Mouse (Mus musculus) bone marrow macrophage, adult 2 months (primary cell): ENCODE data around the gene Spef2. TPM values are rescaled to one million over a fixed set of nuclear protein-coding genes. Genes with fewer than 3 reads are reported as not detected.
A peak's percentile ranks its signal among the peaks of the same experiment; 100 is the strongest.
"Not testable (repeated sequence)": the region's sequence is repeated elsewhere in the genome, so short reads cannot be mapped to it uniquely, and the experiment has no call there.

Experiments used
- H3K27ac ChIP-seq: 2 replicates; pipeline ENCODE4 v1.5.1; 2012; ENCODE audit warnings: low read depth, low read length; ENCODE audit not compliant: insufficient read depth
- H3K4me1 ChIP-seq: 2 replicates; pipeline ENCODE4 v1.6.1; 2012; ENCODE audit warnings: low read length; ENCODE audit not compliant: control insufficient read depth, insufficient read depth
- H3K4me3 ChIP-seq: 2 replicates; pipeline ENCODE4 v1.5.1; 2012; ENCODE audit warnings: mild to moderate bottlenecking, low read length, moderate library complexity; ENCODE audit not compliant: insufficient read depth
- CTCF ChIP-seq: IDR thresholded peaks from 2 replicates; pipeline ENCODE4 v1.5.1; 2012; ENCODE audit warnings: low read depth, mild to moderate bottlenecking, low read length, moderate library complexity
- POLR2A ChIP-seq: IDR thresholded peaks from 2 replicates; pipeline ENCODE4 v1.6.1; 2012; ENCODE audit warnings: mild to moderate bottlenecking, low read depth, low read length, borderline replicate concordance
- polyA plus RNA-seq: library from polyadenylated mRNA; stranded (reverse); fragments of >200 nt; gene quantifications from 2 replicates; pipeline ENCODE4 v1.2.4, GENCODE M21; 2012; ENCODE audit not compliant: missing spikeins, insufficient read depth, insufficient read length

Spef2 gene
- 0.19 and 1.7 TPM in 2 replicates for polyA plus RNA-seq

DNA sequence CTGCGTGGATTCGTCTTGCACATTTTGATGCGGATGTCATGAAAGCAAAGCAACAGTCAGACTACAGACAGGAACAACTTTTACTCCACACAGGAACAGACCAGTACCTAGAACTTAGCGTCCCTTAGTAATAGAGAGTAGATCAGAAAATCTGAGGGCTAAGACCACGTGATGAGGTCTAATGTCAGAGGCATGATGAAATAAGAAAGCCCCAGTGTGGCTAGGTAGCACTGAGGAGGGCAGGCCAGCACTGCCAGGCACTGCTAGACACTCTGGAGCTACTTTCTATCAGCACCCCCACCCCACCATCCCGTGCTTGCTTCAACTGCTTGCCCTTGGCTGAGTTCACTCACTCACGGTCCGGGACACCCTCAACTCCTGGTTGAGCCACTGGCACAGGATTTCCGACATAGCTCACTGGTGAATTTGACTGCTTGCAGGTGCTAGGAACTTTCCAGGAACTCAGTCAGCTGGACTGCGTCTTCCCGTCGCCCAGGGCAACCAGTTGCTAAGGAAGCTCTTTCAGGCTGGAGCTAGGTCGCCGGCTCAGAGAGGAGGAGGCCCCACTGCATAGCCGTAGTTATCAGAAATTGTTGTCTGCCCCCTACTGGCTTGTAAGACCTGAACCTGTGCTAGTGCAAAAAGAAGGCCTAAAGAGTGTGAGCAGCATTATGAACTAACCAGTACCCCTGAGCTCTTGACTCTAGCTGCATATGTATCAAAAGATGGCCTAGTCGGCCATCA, at the start of gene Spef2:
Gene Spef2, minus strand, starts transcription at position 510 of the 744 bp plus-strand sequence.
- peaks cover 13% of the 10 kb centered on the region for H3K4me1 ChIP-seq
- TF ChIP-seq POLR2A (no peak), CTCF (0 out of 2 replicates have a peak, but pooled peaks have one; percentile 15)
- peak within 1 kb of the TSS; percentile 59 for H3K4me3 ChIP-seq
- H3K27ac ChIP-seq: peak within 1 kb of the TSS; percentile 66

DNA sequence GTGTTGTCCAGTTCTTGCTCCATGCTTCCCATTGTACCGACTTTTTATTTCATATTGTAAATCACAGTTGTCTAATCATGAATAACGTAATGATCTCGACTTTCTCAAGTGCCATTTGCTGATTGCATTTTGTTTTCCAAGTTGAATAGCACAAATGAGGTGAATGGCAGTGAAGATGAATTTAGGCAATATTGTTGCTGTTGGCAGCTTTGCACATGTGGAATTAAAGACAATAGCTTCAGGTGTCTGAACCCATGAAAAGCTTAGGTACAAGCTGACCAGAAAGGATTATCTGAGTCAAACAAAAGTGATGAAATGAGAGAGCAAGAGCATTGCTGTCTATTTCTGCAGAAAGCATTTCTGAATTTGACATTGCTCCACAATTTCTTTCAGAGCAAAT, 45.5 kb upstream of the Spef2 start:
- TF ChIP-seq POLR2A (no peak), CTCF (no peak)
- H3K27ac ChIP-seq: no peak overlapping the region
- no peak overlapping the region for H3K4me3 ChIP-seq
- H3K4me1 ChIP-seq: no peaks in the 10 kb centered on the region

DNA sequence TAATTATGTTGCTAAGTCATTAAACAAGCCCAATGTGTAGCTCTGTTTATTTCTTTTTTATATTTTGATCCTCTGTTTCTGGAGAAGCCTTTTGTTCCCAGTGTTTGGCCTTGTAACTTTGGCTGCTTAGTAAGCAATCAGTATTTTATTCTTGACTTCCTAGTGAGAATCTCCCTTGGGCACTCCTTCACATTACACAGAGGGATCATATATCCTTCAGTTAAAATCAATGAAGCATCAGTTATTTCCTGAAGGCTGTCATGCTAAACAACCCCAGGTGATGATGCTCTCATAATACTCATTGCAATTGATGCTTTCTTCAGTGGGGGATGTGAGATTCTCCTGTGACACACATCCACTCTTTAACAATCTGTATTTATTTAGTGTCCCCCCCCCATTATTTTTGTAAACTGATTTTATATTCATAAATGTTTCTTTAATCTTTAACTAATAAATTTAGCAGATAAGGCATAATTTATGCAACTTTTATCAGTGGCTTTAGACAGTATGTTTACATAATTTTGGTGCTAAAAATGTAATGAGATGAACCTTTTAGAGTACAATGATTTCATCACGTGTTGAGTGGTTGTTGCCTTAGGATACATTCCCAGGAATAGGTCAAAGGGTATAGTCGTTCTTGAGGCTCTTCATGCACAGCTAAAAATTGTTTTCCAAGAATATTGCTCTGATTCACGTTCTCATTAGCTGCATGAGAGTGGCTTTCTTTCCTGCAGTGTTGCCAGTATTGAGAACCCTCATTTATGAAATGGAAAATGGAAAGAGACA, 39.8 kb upstream of the Spef2 start:
- TF ChIP-seq CTCF (no peak), POLR2A (no peak)
- no peak overlapping the region for H3K4me3 ChIP-seq
- no peak overlapping the region for H3K27ac ChIP-seq
- H3K4me1 ChIP-seq: no peaks in the 10 kb centered on the region

DNA sequence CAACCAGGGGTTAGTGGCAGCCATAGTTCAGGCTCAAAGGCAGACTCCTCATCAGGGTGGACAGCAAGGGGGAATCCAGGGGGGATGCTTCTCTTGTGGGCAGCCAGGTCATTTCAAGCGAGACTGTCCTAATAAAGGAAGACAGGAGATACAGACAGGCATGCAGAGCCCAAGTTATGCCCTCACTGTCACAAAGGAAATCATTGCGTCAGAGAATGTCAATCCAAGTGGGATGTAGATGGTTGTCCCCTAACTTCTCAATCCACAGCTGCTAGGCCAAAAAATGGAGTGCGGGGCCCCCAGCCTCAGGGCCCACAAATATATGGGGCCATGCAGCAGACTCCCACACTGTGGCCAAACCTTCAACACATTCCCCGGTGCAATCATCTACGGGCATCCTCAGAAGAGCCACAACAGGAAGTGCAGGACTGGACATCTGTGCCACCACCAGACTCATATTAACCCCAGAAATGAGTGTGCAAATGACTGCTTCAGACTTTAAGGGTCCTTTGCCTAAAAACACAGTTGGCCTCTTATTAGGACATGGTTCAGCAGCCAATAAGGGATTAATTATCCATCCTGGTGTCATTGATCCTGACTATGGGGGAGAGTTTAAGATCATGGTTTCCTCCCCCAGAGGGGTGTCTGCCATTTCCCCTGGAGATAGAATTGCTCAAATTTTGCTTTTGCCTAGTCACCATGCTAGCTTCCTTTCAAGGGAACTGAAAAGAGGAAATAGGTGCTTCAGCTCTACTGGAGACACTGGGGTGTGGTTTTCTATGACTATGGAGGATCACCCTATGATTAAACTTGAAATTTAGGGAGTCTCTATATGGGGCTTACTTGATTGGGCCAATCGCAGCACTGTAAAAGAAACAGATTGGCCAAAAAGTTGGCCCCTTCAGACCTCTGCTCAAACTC, 25.8 kb upstream of the Spef2 start:
- H3K4me1 ChIP-seq, H3K4me3 ChIP-seq: not testable (repeated sequence)
- peak overlapping the region; percentile 73 for H3K27ac ChIP-seq

DNA sequence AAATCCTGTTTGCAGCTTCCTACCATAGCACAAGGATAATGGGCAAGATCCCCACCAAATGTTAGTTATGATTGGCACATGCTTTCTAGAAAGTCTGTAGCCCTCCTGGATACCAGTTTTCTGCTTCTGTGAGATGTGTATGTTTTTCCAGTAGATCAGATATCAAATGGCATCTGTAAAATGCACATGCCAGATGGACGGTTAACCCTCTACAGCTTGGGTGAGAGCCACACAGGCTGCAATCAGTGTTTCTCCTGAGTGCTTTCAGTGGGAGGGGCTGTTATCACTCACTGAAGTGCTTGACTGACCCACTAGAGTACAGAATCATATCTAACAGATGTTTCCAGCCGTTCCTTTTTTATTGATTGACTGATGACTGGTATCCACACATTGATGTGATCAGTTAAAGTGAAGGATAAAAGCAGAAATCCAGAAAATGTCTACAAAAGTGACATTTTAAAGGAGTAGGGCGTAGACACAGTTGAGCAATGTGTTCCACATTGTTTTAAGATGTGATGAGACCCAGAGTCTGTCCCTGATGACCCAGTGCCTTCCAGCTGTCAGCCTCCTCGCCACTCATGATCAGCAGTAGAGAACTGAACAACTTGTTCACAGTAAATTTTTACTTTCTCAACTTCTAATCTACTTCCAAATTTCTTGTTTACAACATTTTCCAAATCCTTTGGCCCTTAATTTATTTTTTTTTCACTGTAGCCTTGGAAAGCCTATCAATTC, 19.7 kb upstream of the Spef2 start:
- Histone ChIP-seq H3K4me1 (peaks cover 9% of the 10 kb centered on the region), H3K27ac (no peak overlapping the region), H3K4me3 (no peak overlapping the region)
- TF ChIP-seq POLR2A (no peak), CTCF (no peak)

DNA sequence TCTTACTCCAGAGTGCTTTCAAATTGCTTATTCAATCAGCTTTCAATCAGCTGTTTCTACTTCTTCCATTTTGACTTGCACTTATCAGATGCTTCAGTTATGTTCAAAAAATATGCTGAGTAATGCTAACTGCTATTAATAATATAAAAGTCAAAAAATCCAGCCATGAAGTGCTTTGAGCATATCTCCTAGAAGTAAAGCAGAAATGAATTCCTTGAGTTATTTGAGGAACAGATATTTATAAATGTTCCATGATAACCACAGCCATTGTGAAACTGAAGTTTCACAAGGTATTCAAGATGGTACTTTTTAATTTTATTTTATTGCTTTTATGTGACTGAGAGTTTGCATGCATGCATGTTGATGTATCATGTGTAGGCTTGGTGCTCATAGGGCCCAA, 18.4 kb upstream of the Spef2 start:
- no peak for TF ChIP-seq CTCF
- no peak for TF ChIP-seq POLR2A
- Histone ChIP-seq H3K4me1 (peaks cover 9% of the 10 kb centered on the region), H3K27ac (no peak overlapping the region), H3K4me3 (no peak overlapping the region)

DNA sequence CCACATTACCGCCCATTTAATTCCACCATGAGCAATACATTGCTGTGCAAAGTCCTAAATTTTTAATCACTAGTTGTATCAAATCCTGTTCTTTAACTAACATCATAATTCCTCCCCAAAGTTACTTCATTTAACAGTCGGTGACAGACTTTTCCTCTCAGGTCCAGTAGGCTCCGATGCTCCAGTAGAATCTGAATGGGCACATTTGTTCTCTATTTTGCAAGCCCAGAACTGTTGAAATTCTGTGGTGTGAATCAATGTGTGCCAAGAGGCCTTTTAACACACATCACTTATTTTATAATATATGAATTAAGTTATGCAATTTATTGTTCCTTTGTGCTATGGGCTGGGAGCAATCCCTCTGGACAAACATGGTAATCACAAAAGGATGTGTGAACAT, 2.3 kb upstream of the Spef2 start:
- Histone ChIP-seq H3K4me1 (peaks cover 13% of the 10 kb centered on the region), H3K27ac (no peak overlapping the region), H3K4me3 (no peak overlapping the region)
- TF ChIP-seq POLR2A (no peak), CTCF (no peak)

DNA sequence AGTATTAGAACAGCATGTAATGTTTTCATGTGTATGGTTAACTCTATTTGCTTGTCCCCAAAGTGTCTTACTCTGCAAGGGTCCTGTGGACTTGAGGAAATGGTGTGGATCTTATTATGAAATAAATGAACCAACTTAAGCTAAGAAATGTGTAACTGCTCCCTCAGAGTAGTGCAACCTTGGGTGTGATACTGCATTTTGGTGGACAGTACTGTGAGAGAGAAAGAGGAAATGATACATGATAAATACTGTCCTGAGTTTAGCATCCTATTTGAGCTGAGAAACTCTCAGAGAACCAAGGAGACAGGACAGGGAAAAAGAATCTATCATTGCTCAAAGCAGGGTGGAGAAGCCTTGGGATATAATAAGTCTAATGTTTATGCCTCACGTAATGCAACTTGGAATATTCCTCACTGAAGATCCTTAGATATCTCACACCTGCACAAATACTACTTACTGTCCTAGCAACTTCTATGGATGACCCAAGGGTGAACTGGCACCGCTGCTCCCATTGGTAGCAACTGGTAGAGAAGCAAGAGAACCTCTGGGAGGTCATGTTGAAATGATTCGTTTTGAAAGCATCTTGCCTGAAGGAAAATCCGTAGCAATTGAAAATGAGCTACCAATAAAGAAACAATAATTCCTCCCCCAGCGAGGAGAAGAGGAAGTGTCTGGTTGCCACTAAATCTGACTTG, 1.1 kb downstream of the Spef2 start:
- no peak for TF ChIP-seq CTCF
- TF ChIP-seq POLR2A: no peak
- Histone ChIP-seq H3K4me1 (peaks cover 13% of the 10 kb centered on the region), H3K4me3 (0 out of 2 replicates have a peak overlapping the region, but pooled peaks have one; percentile 30), H3K27ac (peak overlapping the region; percentile 54; the same call in 1 of the 2 replicates)

DNA sequence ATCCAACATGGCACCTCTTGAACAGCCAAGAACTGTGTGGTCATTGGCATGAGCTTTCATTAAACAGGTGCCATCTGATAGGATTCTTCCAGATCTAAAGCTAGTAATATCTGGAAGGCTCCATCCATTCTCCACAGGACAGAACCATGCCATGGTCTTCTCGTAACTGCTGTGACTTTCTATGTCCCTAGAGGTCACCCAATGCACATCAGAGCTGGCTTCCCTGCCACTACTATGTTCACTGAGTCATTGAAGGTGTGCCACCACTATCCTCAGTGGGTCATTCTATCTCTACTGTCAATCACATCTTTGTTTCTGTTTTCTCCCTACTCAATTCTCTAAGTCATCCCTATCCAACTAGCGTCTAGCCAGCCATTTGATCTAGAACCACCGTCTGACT, 6.5 kb downstream of the Spef2 start:
- H3K4me1 ChIP-seq: no peaks in the 10 kb centered on the region
- H3K27ac ChIP-seq: no peak overlapping the region
- no peak overlapping the region for H3K4me3 ChIP-seq
- TF ChIP-seq CTCF: no peak
- TF ChIP-seq POLR2A: no peak
